Mouse (Mus musculus): ENCODE data around the gene Jakmip3. TPM values are rescaled to one million over a fixed set of nuclear protein-coding genes. Genes with fewer than 3 reads are reported as not detected.

Gene Jakmip3
- polyA plus RNA-seq, 1 experiment from 2014 or later, result 12.7 TPM

GRCm38 (mm10) chr7:139075054-139075794 lies 134.7 kb downstream of the Jakmip3 start:
- 12% methylated on average over 14 of the region's 14 CpGs for WGBS
- no peak overlapping the region for H3K4me3 ChIP-seq
- H3K4me1 ChIP-seq (replicated peaks), result peaks cover 50% of the 10 kb centered on the region
- H3K4me2 ChIP-seq, result no peak overlapping the region
- H3K36me3 ChIP-seq, result no peaks in the 10 kb centered on the region
- no peaks in the 10 kb centered on the region for H3K27me3 ChIP-seq
- H3K9ac ChIP-seq, result no peak overlapping the region
- 0 out of 2 replicates have a peak overlapping the region, but pooled peaks have one; percentile 12 for H3K27ac ChIP-seq (replicated peaks)
- no peak for ATAC-seq (ENCODE audit: low FRiP score, low read depth)
- H3K9me3 ChIP-seq, result no peaks in the 10 kb centered on the region

- no peaks in the 10 kb centered on the region for H3K9me3 ChIP-seq
- H3K4me1 ChIP-seq (replicated peaks), result peaks cover 52% of the 10 kb centered on the region
- no peak for ATAC-seq (ENCODE audit: low FRiP score, low read depth)
- peak overlapping the region; percentile 51 for H3K27ac ChIP-seq (replicated peaks)
- no peak overlapping the region for H3K9ac ChIP-seq
- WGBS, result 13% methylated on average over 7 of the region's 7 CpGs
- no peaks in the 10 kb centered on the region for H3K36me3 ChIP-seq
- no peaks in the 10 kb centered on the region for H3K27me3 ChIP-seq
- H3K4me2 ChIP-seq, result no peak overlapping the region
- H3K4me3 ChIP-seq, result no peak overlapping the region
Observed at GRCm38 (mm10) chr7:139077283-139077682, 136.8 kb downstream of the Jakmip3 start.

- Histone ChIP-seq H3K4me1 (replicated peaks) (peaks cover 52% of the 10 kb centered on the region), H3K4me3 (no peak overlapping the region), H3K4me2 (no peak overlapping the region), H3K9ac (no peak overlapping the region), H3K27ac (replicated peaks) (peak overlapping the region; percentile 51), H3K36me3 (no peaks in the 10 kb centered on the region), H3K9me3 (no peaks in the 10 kb centered on the region), H3K27me3 (no peaks in the 10 kb centered on the region)
- 0 out of 2 replicates have a peak, but pooled peaks have one; percentile 7 for ATAC-seq (ENCODE audit: low FRiP score, low read depth)
- WGBS, result 31% methylated on average over 6 of the region's 6 CpGs
Observed at GRCm38 (mm10) chr7:139078181-139078580, 137.7 kb downstream of the Jakmip3 start.

GRCm38 (mm10) chr7:139079141-139079540 lies 138.6 kb downstream of the Jakmip3 start:
- peaks cover 50% of the 10 kb centered on the region for H3K4me1 ChIP-seq (replicated peaks)
- H3K9ac ChIP-seq, result no peak overlapping the region
- no peaks in the 10 kb centered on the region for H3K9me3 ChIP-seq
- WGBS, result 74% methylated on average over 7 of the region's 7 CpGs
- no peak overlapping the region for H3K4me3 ChIP-seq
- H3K36me3 ChIP-seq, result no peaks in the 10 kb centered on the region
- H3K27me3 ChIP-seq, result no peaks in the 10 kb centered on the region
- peak overlapping the region; percentile 51 for H3K27ac ChIP-seq (replicated peaks)
- no peak for ATAC-seq (ENCODE audit: low FRiP score, low read depth)
- H3K4me2 ChIP-seq, result no peak overlapping the region

GRCm38 (mm10) chr7:139080714-139081113 lies 140.2 kb downstream of the Jakmip3 start:
- Histone ChIP-seq H3K4me2 (no peak overlapping the region), H3K9ac (no peak overlapping the region), H3K4me3 (no peak overlapping the region), H3K4me1 (replicated peaks) (peaks cover 40% of the 10 kb centered on the region), H3K9me3 (no peaks in the 10 kb centered on the region), H3K27ac (replicated peaks) (no peak overlapping the region), H3K27me3 (no peaks in the 10 kb centered on the region), H3K36me3 (no peaks in the 10 kb centered on the region)
- 73% methylated on average over 4 of the region's 4 CpGs for WGBS
- ATAC-seq (ENCODE audit: low FRiP score, low read depth), result no peak

GRCm38 (mm10) chr7:139081158-139081557 lies 140.6 kb downstream of the Jakmip3 start:
- WGBS, result 36% methylated on average over 5 of the region's 5 CpGs
- no peaks in the 10 kb centered on the region for H3K9me3 ChIP-seq
- H3K4me2 ChIP-seq, result no peak overlapping the region
- no peak for ATAC-seq (ENCODE audit: low FRiP score, low read depth)
- no peak overlapping the region for H3K27ac ChIP-seq (replicated peaks)
- no peak overlapping the region for H3K4me3 ChIP-seq
- H3K36me3 ChIP-seq, result no peaks in the 10 kb centered on the region
- peaks cover 37% of the 10 kb centered on the region for H3K4me1 ChIP-seq (replicated peaks)
- no peaks in the 10 kb centered on the region for H3K27me3 ChIP-seq
- H3K9ac ChIP-seq, result no peak overlapping the region

GRCm38 (mm10) chr7:139082281-139082680 lies 141.8 kb downstream of the Jakmip3 start:
- Histone ChIP-seq H3K4me2 (no peak overlapping the region), H3K36me3 (no peaks in the 10 kb centered on the region), H3K4me3 (no peak overlapping the region), H3K27ac (replicated peaks) (no peak overlapping the region), H3K9me3 (no peaks in the 10 kb centered on the region), H3K27me3 (no peaks in the 10 kb centered on the region), H3K9ac (no peak overlapping the region), H3K4me1 (replicated peaks) (peaks cover 35% of the 10 kb centered on the region)
- no peak for ATAC-seq (ENCODE audit: low FRiP score, low read depth)
- WGBS, result 64% methylated on average over 8 of the region's 8 CpGs

GRCm38 (mm10) chr7:139084316-139084715 lies 143.8 kb downstream of the Jakmip3 start:
- H3K9ac ChIP-seq, result no peak overlapping the region
- H3K27me3 ChIP-seq, result no peaks in the 10 kb centered on the region

GRCm38 (mm10) chr7:139085629-139086194 lies 145.2 kb downstream of the Jakmip3 start, which contains the start of gene Dpysl4:
TSS of gene Dpysl4 (plus strand) at chr7:139086001.
- peak; percentile 87 for ATAC-seq (ENCODE audit: low FRiP score, low read depth)
- H3K4me2 ChIP-seq, result peak within 1 kb of the TSS; percentile 78
- H3K27me3 ChIP-seq, result no peaks in the 10 kb centered on the region
- peak within 1 kb of the TSS; percentile 85 for H3K27ac ChIP-seq (replicated peaks)
- peaks cover 11% of the 10 kb centered on the region for H3K36me3 ChIP-seq
- H3K9ac ChIP-seq, result peak within 1 kb of the TSS; percentile 90
- H3K4me1 ChIP-seq (replicated peaks), result peaks cover 51% of the 10 kb centered on the region
- H3K4me3 ChIP-seq, result peak within 1 kb of the TSS; percentile 81
- H3K9me3 ChIP-seq, result no peaks in the 10 kb centered on the region
- 6% methylated on average over 32 of the region's 32 CpGs for WGBS

More at GRCm38 (mm10) chr7:139084316-139084715, 143.8 kb downstream of the Jakmip3 start:
- H3K27ac ChIP-seq (replicated peaks), result no peak overlapping the region
- no peaks in the 10 kb centered on the region for H3K9me3 ChIP-seq
- ATAC-seq (ENCODE audit: low FRiP score, low read depth), result no peak
- H3K4me3 ChIP-seq, result no peak overlapping the region
- 30% methylated on average over 1 of the region's 1 CpGs for WGBS
- no peaks in the 10 kb centered on the region for H3K36me3 ChIP-seq
- H3K4me2 ChIP-seq, result no peak overlapping the region
- H3K4me1 ChIP-seq (replicated peaks), result peaks cover 37% of the 10 kb centered on the region

GRCm38 (mm10) chr7:139086195-139087158 lies 145.9 kb downstream of the Jakmip3 start:
- Histone ChIP-seq H3K4me1 (replicated peaks) (peaks cover 49% of the 10 kb centered on the region), H3K4me2 (peak overlapping the region; percentile 78), H3K27me3 (no peaks in the 10 kb centered on the region), H3K27ac (replicated peaks) (peak overlapping the region; percentile 85), H3K36me3 (peaks cover 18% of the 10 kb centered on the region), H3K9me3 (no peaks in the 10 kb centered on the region), H3K4me3 (peak overlapping the region; percentile 81), H3K9ac (peak overlapping the region; percentile 90)
- under 1% methylated on average over 61 of the region's 61 CpGs for WGBS
- peak; percentile 66 for ATAC-seq (ENCODE audit: low FRiP score, low read depth)

- WGBS, result 33% methylated on average over 2 of the region's 2 CpGs
- peak overlapping the region; percentile 90; the same call in 1 of the 2 replicates for H3K9ac ChIP-seq
- ATAC-seq (ENCODE audit: low FRiP score, low read depth), result no peak
- H3K27ac ChIP-seq (replicated peaks), result 0 out of 2 replicates have a peak overlapping the region, but pooled peaks have one; percentile 85
- H3K4me2 ChIP-seq, result peak overlapping the region; percentile 78
- H3K27me3 ChIP-seq, result no peaks in the 10 kb centered on the region
- H3K4me1 ChIP-seq (replicated peaks), result peaks cover 49% of the 10 kb centered on the region
- peak overlapping the region; percentile 81 for H3K4me3 ChIP-seq
- no peaks in the 10 kb centered on the region for H3K9me3 ChIP-seq
- H3K36me3 ChIP-seq, result peaks cover 30% of the 10 kb centered on the region
Observed at GRCm38 (mm10) chr7:139087801-139088200, 147.3 kb downstream of the Jakmip3 start.

All from hindbrain, embryonic 15.5 days (tissue).